Mouse (Mus musculus): ENCODE data around the gene Slc25a42. TPM values are rescaled to one million over a fixed set of nuclear protein-coding genes. Genes with fewer than 3 reads are reported as not detected.

The Slc25a42 gene
- total and polyA plus RNA-seq, 3 experiments, result 0.63 to 3.0 (median 2.9) TPM

- Histone ChIP-seq H3K4me3 (replicated peaks in 1 of 3; ENCODE audit: low read depth in 2 of 3, low read length in 2 of 3, poor library complexity in 1 of 3) (peak within 1 kb of the TSS; percentile 72 to 89 (median 84)), H3K4me2 (ENCODE audit: insufficient read depth, low read depth, poor library complexity, severe bottlenecking) (peak within 1 kb of the TSS; percentile 87), H3K9ac (ENCODE audit: insufficient read depth, low read depth) (peak within 1 kb of the TSS; percentile 97), H3K27me3 (replicated peaks) (no peaks in the 10 kb centered on the region), H3K9me3 (replicated peaks; ENCODE audit: low read length) (no peaks in the 10 kb centered on the region), H3K79me2 (replicated peaks; ENCODE audit: control insufficient read depth, extremely low read depth, insufficient read depth, poor library complexity, severe bottlenecking) (peaks cover 6% of the 10 kb centered on the region), H3K27ac (ENCODE audit: insufficient read depth, low read depth) (peak within 1 kb of the TSS; percentile 86), H3K4me1 (ENCODE audit: control insufficient read depth in 1 of 2, insufficient read depth in 2 of 2) (peaks cover 3 to 32% of the 10 kb centered on the region in 2 experiments), H3K36me3 (replicated peaks in 1 of 2; ENCODE audit: control insufficient read depth in 1 of 2, insufficient read depth in 1 of 2, low read length in 1 of 2) (peaks cover 32 to 58% of the 10 kb centered on the region in 2 experiments)
- no peak for TF ChIP-seq CTCF (conservative IDR thresholded peaks at IDR 0.05 in 1 of 2, IDR thresholded peaks at IDR 0.05 in 1 of 2; ENCODE audit: low read depth in 2 of 2, low read length in 2 of 2)
- TF ChIP-seq NELFE (IDR thresholded peaks at IDR 0.05; ENCODE audit: low read depth, low read length), result peak; percentile 98
- TF ChIP-seq ZC3H11A (IDR thresholded peaks at IDR 0.05; ENCODE audit: low read depth, low read length), result no peak
- no peak for TF ChIP-seq ZKSCAN1 (IDR thresholded peaks at IDR 0.05; ENCODE audit: borderline replicate concordance, low read depth, low read length)
- no peak for TF ChIP-seq EP300 (IDR thresholded peaks at IDR 0.05; ENCODE audit: low read length)
- peak; percentile 26; the same call in 1 of the 2 replicates for TF ChIP-seq POLR2AphosphoS2 (IDR thresholded peaks at IDR 0.05; ENCODE audit: low read depth, low read length)
- TF ChIP-seq MAFK (IDR thresholded peaks at IDR 0.05; ENCODE audit: insufficient replicate concordance, low read length), result no peak
- TF ChIP-seq USF1 (IDR thresholded peaks at IDR 0.05; ENCODE audit: low read depth, low read length), result peak; percentile 60
- peak; percentile 53; the same call in 1 of the 2 replicates for TF ChIP-seq UBTF (IDR thresholded peaks at IDR 0.05; ENCODE audit: low read depth, low read length)
- TF ChIP-seq KAT2A (IDR thresholded peaks at IDR 0.05; ENCODE audit: insufficient replicate concordance, low read length), result peak; percentile 78; the same call in 1 of the 2 replicates
- peak; percentile 69 for TF ChIP-seq TCF12 (IDR thresholded peaks at IDR 0.05; ENCODE audit: low read depth, low read length)
- no peak for TF ChIP-seq JUN (IDR thresholded peaks at IDR 0.05; ENCODE audit: insufficient read depth, low read depth, low read length)
- TF ChIP-seq GABPA (IDR thresholded peaks at IDR 0.05; ENCODE audit: insufficient replicate concordance, low read depth, low read length), result no peak; the same call in 1 of the 2 replicates
- TF ChIP-seq HCFC1 (IDR thresholded peaks at IDR 0.05; ENCODE audit: low read depth, low read length), result peak; percentile 83
- TF ChIP-seq MAX (IDR thresholded peaks at IDR 0.05; ENCODE audit: low read length), result peak; percentile 97
- TF ChIP-seq RAD21 (IDR thresholded peaks at IDR 0.05; ENCODE audit: low read depth, low read length), result no peak
- TF ChIP-seq ETS1 (conservative IDR thresholded peaks at IDR 0.05; ENCODE audit: low read depth, low read length), result 0 out of 2 replicates have a peak, but pooled peaks have one; percentile 14
- TF ChIP-seq ELF1 (IDR thresholded peaks at IDR 0.05; ENCODE audit: low read depth, low read length), result peak; percentile 78
- peak; percentile 100 for TF ChIP-seq MXI1 (IDR thresholded peaks at IDR 0.05; ENCODE audit: low read depth, low read length)
- TF ChIP-seq ZMIZ1 (IDR thresholded peaks at IDR 0.05; ENCODE audit: low read depth, low read length), result peak; percentile 79; the same call in 1 of the 2 replicates
- TF ChIP-seq SMC3 (IDR thresholded peaks at IDR 0.05; ENCODE audit: low read depth, low read length), result no peak
- peak; percentile 51; the same call in 1 of the 2 replicates for TF ChIP-seq TBP (conservative IDR thresholded peaks at IDR 0.05; ENCODE audit: low read depth, low read length)
- peak; percentile 73 for TF ChIP-seq BHLHE40 (IDR thresholded peaks at IDR 0.05; ENCODE audit: low read depth, low read length)
- no peak for TF ChIP-seq PAX5 (IDR thresholded peaks at IDR 0.05; ENCODE audit: low read length)
- peak; percentile 95 for TF ChIP-seq POLR2A (IDR thresholded peaks at IDR 0.05; ENCODE audit: low read depth, low read length)
- no peak for TF ChIP-seq RCOR1 (conservative IDR thresholded peaks at IDR 0.05; ENCODE audit: low read depth, low read length)
- TF ChIP-seq SIN3A (IDR thresholded peaks at IDR 0.05; ENCODE audit: low read length), result peak; percentile 100
- no peak for TF ChIP-seq E2F4 (IDR thresholded peaks at IDR 0.05; ENCODE audit: insufficient replicate concordance, low read depth, low read length)
- 0 out of 2 replicates have a peak, but pooled peaks have one; percentile 9 for TF ChIP-seq USF2 (conservative IDR thresholded peaks at IDR 0.05; ENCODE audit: low read depth, low read length)
- peak; percentile 97 for TF ChIP-seq MYC (IDR thresholded peaks at IDR 0.05; ENCODE audit: low read depth, low read length)
- TF ChIP-seq CHD2 (IDR thresholded peaks at IDR 0.05; ENCODE audit: low read length), result no peak
- no peak for TF ChIP-seq ZNF384 (IDR thresholded peaks at IDR 0.05; ENCODE audit: low read depth, low read length)
- TF ChIP-seq IRF4 (IDR thresholded peaks at IDR 0.05; ENCODE audit: low read depth, low read length), result peak; percentile 59; the same call in 1 of the 2 replicates
- TF ChIP-seq CHD1 (IDR thresholded peaks at IDR 0.05; ENCODE audit: low read depth, low read length), result no peak
- TF ChIP-seq MAZ (IDR thresholded peaks at IDR 0.05; ENCODE audit: low read depth, low read length), result peak; percentile 79; the same call in 1 of the 2 replicates
- TF ChIP-seq NRF1 (IDR thresholded peaks at IDR 0.05; ENCODE audit: low read depth, low read length), result peak; percentile 92
- TF ChIP-seq JUND (conservative IDR thresholded peaks at IDR 0.05; ENCODE audit: low read depth, low read length), result no peak
- TF ChIP-seq MEF2A (IDR thresholded peaks at IDR 0.05; ENCODE audit: borderline replicate concordance, low read depth, low read length), result peak; percentile 50
- dilution Hi-C loops (cut with MboI; ENCODE audit: extremely low pct_ligation_motif_present, extremely low pct_unique_long_range_greater_than_20kb, low sequenced_read_pairs), result no loop called here
- in situ Hi-C loops (cut with MboI; ENCODE audit: low pct_ligation_motif_present, low pct_unique_long_range_greater_than_20kb, low sequenced_read_pairs), result no loop called here
- DNase-seq (ENCODE audit: extremely low read depth), result peak; percentile 94
Observed at GRCm38 (mm10) chr8:70234080-70234780, 22.1 kb upstream of the Slc25a42 start, which contains the start of the genes Sugp2 and Armc6. Sugp2 (plus strand) TSS chr8:70234226. Armc6 (minus strand) TSS chr8:70234466.

Measured in CH12.LX (cell line).